Mouse (Mus musculus) fibroblast of lung, adult 2 months (primary cell): ENCODE measurements around the gene Rnf114.

Experiments used
- DNase-seq: peaks from one replicate; pipeline ENCODE4 v3.0.0-alpha.2; 2011; ENCODE audit warnings: low read depth

Rnf114 gene

GRCm38 (mm10) chr2:167503896-167504349 lies 11.5 kb downstream of the Rnf114 start:
- no peak for DNase-seq

GRCm38 (mm10) chr2:167505127-167505526 lies 12.7 kb downstream of the Rnf114 start:
- no peak for DNase-seq

GRCm38 (mm10) chr2:167506546-167507260 lies 14.3 kb downstream of the Rnf114 start:
- DNase-seq = no peak

GRCm38 (mm10) chr2:167507719-167508385 lies 15.4 kb downstream of the Rnf114 start:
- DNase-seq = no peak

- DNase-seq = no peak
These were observed 16.1 kb downstream of the Rnf114 start for GRCm38 (mm10) chr2:167508569-167508968.

GRCm38 (mm10) chr2:167510485-167510884 lies 18.0 kb downstream of the Rnf114 start:
- DNase-seq = no peak

GRCm38 (mm10) chr2:167512365-167512764 lies 19.9 kb downstream of the Rnf114 start:
- DNase-seq = no peak

GRCm38 (mm10) chr2:167512970-167513369 lies 20.5 kb downstream of the Rnf114 start:
- no peak for DNase-seq

- no peak for DNase-seq
These were observed 22.2 kb downstream of the Rnf114 start for GRCm38 (mm10) chr2:167514641-167515040.

- no peak for DNase-seq
These were observed 23.2 kb downstream of the Rnf114 start for GRCm38 (mm10) chr2:167515688-167516087.

GRCm38 (mm10) chr2:167519606-167520252 lies 27.3 kb downstream of the Rnf114 start:
- no peak for DNase-seq

- DNase-seq = no peak
These were observed 35.8 kb downstream of the Rnf114 start for GRCm38 (mm10) chr2:167528278-167528677.

GRCm38 (mm10) chr2:167529935-167530513 lies 37.6 kb downstream of the Rnf114 start:
- DNase-seq = no peak

- no peak for DNase-seq
These were observed 38.1 kb downstream of the Rnf114 start for GRCm38 (mm10) chr2:167530536-167530935.

- DNase-seq = no peak
These were observed 39.7 kb downstream of the Rnf114 start for GRCm38 (mm10) chr2:167532131-167532530.

- no peak for DNase-seq
These were observed 41.4 kb downstream of the Rnf114 start for GRCm38 (mm10) chr2:167533880-167534279.

- DNase-seq = no peak
These were observed 44.0 kb downstream of the Rnf114 start for GRCm38 (mm10) chr2:167536320-167536945.

- peak; percentile 95 for DNase-seq
These were observed 45.2 kb downstream of the Rnf114 start, which contains the start of gene Snai1 for GRCm38 (mm10) chr2:167537476-167538297. Gene Snai1 (plus strand): TSS chr2:167538195.

- no peak for DNase-seq
These were observed 46.3 kb downstream of the Rnf114 start for GRCm38 (mm10) chr2:167538671-167539306.
